Mouse (Mus musculus) heart, adult 2 months (tissue): ENCODE data around the gene Ugt2a1.
"Not testable (repeated sequence)": the region's sequence is repeated elsewhere in the genome, so short reads cannot be mapped to it uniquely, and the experiment has no call there.

Experiments used
- CTCF ChIP-seq: fragments of 200-600 bp; IDR thresholded peaks from 2 replicates; pipeline ENCODE4 v1.8.1; 2022; ENCODE audit warnings: antibody characterized with exemption, mild to moderate bottlenecking, moderate library complexity
- EP300 ChIP-seq: fragments of 200-500 bp; IDR thresholded peaks from 2 replicates; pipeline ENCODE4 v1.6.1; 2011; ENCODE audit warnings: low read depth, low read length, control low read depth; ENCODE audit not compliant: insufficient read depth
- POLR2A ChIP-seq: fragments of 200-500 bp; IDR thresholded peaks from 2 replicates; pipeline ENCODE4 v1.6.1; 2011; ENCODE audit warnings: mild to moderate bottlenecking, low read depth, low read length, control low read depth; ENCODE audit not compliant: insufficient read depth

DNA sequence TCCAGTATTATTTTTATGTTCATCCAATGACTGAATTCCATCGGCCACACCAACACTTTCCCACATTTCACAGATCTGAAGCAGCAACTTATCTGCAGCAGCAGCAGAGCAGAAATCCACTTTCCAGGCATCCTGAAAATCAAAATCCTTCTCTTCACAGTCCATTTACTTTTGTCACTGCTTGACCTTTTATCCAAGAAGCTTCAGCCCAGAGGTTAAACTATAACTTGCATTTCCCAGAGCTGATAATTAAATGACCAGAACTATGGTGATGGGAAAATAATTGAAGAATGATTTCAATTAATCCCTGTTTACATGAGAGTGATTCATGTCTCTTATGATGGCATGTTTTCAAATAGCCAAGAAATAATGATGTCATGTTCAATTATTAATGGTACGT lies 66.6 kb downstream of the Ugt2a1 start, which contains the start of gene Ugt2b38:
- TF ChIP-seq CTCF, EP300, POLR2A: not testable (repeated sequence)
